Mouse (Mus musculus) kidney, adult 2 months (tissue): ENCODE measurements around the gene 2900011O08Rik. TPM values are rescaled to one million over a fixed set of nuclear protein-coding genes. Genes with fewer than 3 reads are reported as not detected.

Experiments used
- DNase-seq: peaks from one replicate; pipeline ENCODE4 v3.0.0; 2021
- H3K27ac ChIP-seq: fragments of 200-500 bp; 2 replicates; pipeline ENCODE4 v1.5.1; 2012; ENCODE audit warnings: low read depth, low read length, control low read depth, inconsistent platforms; ENCODE audit not compliant: insufficient read depth
- H3K27me3 ChIP-seq: fragments of 200-500 bp; replicated peaks from 2 replicates; pipeline ENCODE4 v1.6.1; 2012; ENCODE audit warnings: mild to moderate bottlenecking, moderate library complexity, low read length, inconsistent platforms; ENCODE audit not compliant: control insufficient read depth, insufficient read depth
- H3K36me3 ChIP-seq: fragments of 200-500 bp; 2 replicates; pipeline ENCODE4 v1.6.1; 2012; ENCODE audit warnings: mild to moderate bottlenecking, moderate library complexity, low read length, inconsistent platforms; ENCODE audit not compliant: control insufficient read depth, insufficient read depth
- H3K4me1 ChIP-seq: fragments of 200-500 bp; 2 replicates; pipeline ENCODE4 v1.6.1; 2011; ENCODE audit warnings: low read length; ENCODE audit not compliant: control insufficient read depth, insufficient read depth
- H3K4me3 ChIP-seq: fragments of 200-500 bp; 2 replicates; pipeline ENCODE4 v1.5.1; 2011; ENCODE audit warnings: mild to moderate bottlenecking, low read depth, low read length, control low read depth; ENCODE audit not compliant: insufficient read depth
- CTCF ChIP-seq: fragments of 200-500 bp; conservative IDR thresholded peaks from 2 replicates; pipeline ENCODE4 v1.5.1; 2011; ENCODE audit warnings: low read depth, mild to moderate bottlenecking, control low read depth, low read length, moderate library complexity, mixed read lengths; ENCODE audit not compliant: insufficient read depth, insufficient read length
- POLR2A ChIP-seq: fragments of 200-500 bp; IDR thresholded peaks from one replicate; pipeline ENCODE4 v1.6.1; 2011; ENCODE audit warnings: low read depth, low read length, control low read depth
- WGBS: fragments of 180-500 bp; shearing (Covaris S2); methylation state at CpG from one replicate; pipeline ENCODE4 v1.1.7; 2018; 5-methylcytosine and 5-hydroxymethylcytosine counted together
- polyA plus RNA-seq: library from polyadenylated mRNA; depleted of rRNA; stranded (reverse); fragments of >200 nt; gene quantifications from 2 replicates; pipeline ENCODE4 v1.2.3, GENCODE M21; 2012

Gene 2900011O08Rik
- polyA plus RNA-seq, 1 experiment, result 0.41 TPM

DNA sequence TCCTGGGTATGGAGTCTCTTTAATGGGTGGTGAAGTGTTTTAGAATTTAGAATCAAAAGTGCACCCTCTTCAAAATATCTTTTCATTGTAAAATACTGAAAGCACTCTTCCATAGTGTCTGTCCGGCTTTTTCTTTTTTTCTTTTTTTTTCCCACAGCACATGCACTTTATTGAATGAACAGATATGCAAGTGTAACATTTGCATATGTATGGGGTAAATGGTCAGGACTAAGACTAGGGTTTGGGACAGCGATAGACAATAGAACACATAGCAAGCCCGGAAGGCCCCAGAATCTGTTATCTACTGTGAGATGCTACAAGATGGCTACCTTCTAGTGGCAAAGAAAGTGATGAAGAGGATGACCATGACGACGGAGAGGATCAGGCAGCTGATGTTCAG is 3.2 kb upstream of the 2900011O08Rik start:
- Histone ChIP-seq H3K27me3 (no peaks in the 10 kb centered on the region), H3K36me3 (no peaks in the 10 kb centered on the region), H3K4me3 (no peak overlapping the region), H3K27ac (no peak overlapping the region), H3K4me1 (no peaks in the 10 kb centered on the region)
- TF ChIP-seq CTCF (no peak), POLR2A (no peak)
- DNase-seq, result no peak
- WGBS, result 91% methylated on average over 5 of the region's 5 CpGs

DNA sequence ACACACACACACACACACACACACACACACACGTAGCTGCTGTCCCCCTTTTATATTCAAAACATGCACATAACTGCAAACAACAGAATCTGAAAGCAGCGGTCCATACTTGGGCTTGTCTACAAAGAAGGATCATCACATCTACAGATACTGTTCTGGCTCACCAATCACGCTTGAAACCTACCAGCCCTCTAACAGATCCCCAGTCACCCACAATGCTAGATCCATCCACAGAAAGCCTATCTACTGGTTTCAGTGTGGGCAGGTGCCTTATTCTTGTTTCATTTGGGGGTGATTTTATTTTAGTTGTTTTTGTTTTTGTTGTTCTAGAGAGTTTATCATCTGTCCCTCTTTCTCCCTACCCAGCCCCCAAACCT is 219 bp upstream of the 2900011O08Rik start:
- TF ChIP-seq CTCF (no peak), POLR2A (no peak)
- DNase-seq, result no peak
- 78% methylated on average over 3 of the region's 3 CpGs for WGBS
- Histone ChIP-seq H3K4me1 (no peaks in the 10 kb centered on the region), H3K36me3 (no peaks in the 10 kb centered on the region), H3K27ac (no peak overlapping the region), H3K27me3 (no peaks in the 10 kb centered on the region), H3K4me3 (no peak overlapping the region)

DNA sequence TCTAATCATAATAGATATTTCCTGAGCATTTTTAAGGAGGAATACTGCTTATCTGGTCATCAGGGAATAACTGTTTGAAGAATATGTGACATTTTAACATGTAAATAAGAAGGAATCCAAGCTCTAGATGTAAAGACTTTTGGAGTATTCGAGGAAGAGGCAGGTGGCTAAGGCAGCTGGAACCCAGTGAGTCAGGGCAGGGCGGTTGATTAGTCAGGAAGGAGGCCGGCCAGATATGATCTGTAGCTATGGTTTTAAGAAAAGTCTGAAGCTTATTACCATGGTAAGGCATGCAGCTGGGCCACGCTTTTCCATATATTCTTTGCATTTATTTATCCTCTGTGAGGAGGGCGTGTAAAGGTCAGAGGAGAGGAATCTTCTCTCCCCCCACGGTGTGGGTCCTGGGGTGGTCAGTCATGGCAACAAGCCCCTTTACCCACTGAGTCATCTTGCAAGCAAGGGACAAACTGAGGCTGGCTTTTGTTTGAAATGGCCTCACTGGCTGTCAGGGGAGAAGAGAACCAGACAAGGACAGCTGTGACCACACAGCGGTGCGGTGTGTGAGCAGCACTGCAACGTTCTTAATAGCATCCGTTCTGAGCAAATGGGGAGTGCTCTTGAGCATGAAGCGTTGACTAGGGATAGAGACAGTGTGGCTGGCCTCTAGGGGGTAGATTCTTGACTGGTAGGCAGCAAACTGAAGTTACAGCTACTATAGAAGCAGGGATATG is 6.3 kb downstream of the 2900011O08Rik start:
- H3K4me3 ChIP-seq, result no peak overlapping the region
- peaks cover 5% of the 10 kb centered on the region; the same call in 1 of the 2 replicates for H3K4me1 ChIP-seq
- H3K27ac ChIP-seq, result no peak overlapping the region
- DNase-seq, result no peak
- whole genome bisulfite sequencing, result 80% methylated on average over 11 of the region's 11 CpGs
- H3K27me3 ChIP-seq, result no peaks in the 10 kb centered on the region
- no peaks in the 10 kb centered on the region for H3K36me3 ChIP-seq
- TF ChIP-seq POLR2A (no peak), CTCF (no peak)

DNA sequence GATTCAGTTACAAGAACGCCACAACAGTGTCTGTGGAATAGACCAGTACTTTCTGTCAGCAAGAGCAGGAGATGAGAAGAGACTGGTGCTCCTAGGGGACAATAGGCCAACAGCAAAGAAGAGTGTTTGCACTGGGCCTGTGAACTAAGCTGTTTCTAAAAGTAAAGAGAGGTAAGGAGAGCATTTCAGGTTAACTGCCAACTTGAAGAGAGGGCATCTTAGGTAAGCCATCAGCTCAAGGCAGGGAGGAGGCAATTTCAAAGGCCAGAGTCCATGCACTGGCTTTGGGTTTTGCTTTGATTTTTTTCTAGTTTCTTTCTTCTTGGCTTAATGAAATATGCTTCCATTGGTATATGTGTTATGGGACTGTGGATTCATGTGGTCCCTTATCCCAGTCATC is 7.7 kb downstream of the 2900011O08Rik start:
- no peaks in the 10 kb centered on the region for H3K36me3 ChIP-seq
- no peak overlapping the region for H3K4me3 ChIP-seq
- peak; percentile 78 for DNase-seq
- peaks cover 5% of the 10 kb centered on the region; the same call in 1 of the 2 replicates for H3K4me1 ChIP-seq
- no peaks in the 10 kb centered on the region for H3K27me3 ChIP-seq
- 64% methylated on average over 1 of the region's 1 CpGs for WGBS
- TF ChIP-seq CTCF, result no peak
- no peak for TF ChIP-seq POLR2A
- peak overlapping the region; percentile 85 for H3K27ac ChIP-seq

DNA sequence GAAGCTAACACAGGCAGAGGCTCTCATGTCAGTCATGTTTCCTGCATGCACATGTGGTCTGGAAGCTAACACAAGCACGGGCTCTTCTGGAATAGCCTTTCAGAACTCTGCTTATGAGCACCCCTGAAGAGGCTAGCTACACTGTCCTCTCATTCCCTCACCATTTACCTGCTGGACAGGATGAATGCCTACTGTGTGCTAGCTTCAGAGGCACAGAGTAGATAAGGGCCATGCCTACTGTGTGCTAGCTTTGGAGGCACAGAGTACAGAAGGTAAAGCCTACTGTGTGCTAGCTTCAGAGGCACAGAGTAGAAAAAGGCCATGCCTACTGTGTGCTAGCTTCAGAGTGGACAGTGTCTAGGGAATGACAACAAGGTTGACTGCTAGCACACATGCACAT is 8.1 kb downstream of the 2900011O08Rik start:
- DNase-seq, result no peak
- TF ChIP-seq POLR2A (no peak), CTCF (no peak)
- Histone ChIP-seq H3K27ac (peak overlapping the region; percentile 85), H3K27me3 (no peaks in the 10 kb centered on the region), H3K4me3 (no peak overlapping the region), H3K4me1 (peaks cover 5% of the 10 kb centered on the region; the same call in 1 of the 2 replicates), H3K36me3 (no peaks in the 10 kb centered on the region)
- WGBS, result 59% methylated on average over 1 of the region's 1 CpGs

DNA sequence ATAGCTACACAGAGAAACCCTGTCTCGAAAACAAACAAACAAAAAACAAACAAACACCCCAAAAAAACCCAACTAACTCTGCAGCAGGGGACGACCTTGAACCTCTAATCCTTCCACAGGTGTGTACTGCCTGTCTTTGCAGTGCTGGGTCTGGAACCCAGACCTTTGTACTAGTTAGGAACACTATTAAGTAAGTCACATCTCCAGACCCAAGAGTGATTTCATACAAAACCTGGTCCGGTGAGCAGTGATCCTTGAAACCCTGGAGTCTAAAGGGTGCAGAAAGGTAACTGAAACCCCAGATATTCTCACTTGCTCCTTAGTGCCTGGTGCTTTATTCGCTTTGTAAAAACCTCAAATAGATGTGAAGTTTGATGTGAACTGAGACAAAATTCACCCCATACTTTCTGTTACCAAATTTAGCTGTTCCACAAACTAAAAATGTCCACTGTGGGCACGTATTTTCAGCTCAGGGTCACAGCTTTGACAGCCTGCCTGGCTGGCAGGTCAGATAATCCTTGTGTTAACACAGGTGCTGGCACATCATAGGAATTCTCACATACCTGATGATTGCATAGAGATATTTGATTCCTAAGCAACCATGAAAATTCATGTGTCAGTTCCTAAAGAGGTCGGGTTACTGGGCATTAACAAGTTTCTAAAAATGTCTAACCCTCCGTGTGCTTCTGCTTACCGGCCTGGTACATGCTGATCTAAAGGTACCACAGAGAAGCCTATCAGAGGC is 17.2 kb downstream of the 2900011O08Rik start:
- Histone ChIP-seq H3K36me3 (no peaks in the 10 kb centered on the region), H3K4me1 (peaks cover 16% of the 10 kb centered on the region; the same call in 1 of the 2 replicates), H3K4me3 (no peak overlapping the region), H3K27ac (peak overlapping the region; percentile 99), H3K27me3 (no peaks in the 10 kb centered on the region)
- DNase-seq, result peak; percentile 89
- TF ChIP-seq POLR2A (no peak), CTCF (no peak)
- WGBS, result 30% methylated on average over 8 of the region's 8 CpGs

DNA sequence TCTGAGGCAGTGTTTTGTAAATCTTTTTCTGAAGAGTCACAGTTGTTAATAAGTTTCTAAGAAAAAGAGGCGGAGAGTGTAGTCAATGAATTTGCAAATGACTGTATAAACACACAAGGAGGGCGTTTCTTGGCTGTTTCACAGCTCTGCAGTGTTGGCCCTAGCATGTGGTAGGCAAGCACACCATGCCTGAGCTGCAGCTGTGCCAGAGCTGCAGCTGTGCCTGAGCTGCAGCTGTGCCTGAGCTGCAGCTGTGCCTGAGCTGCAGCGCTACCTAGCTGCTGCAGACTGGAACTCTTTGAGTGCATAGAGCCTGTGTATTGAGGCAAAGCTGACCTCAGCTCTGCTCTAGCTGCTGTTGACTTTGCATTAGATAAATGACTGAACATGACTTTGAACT is 17.8 kb downstream of the 2900011O08Rik start:
- Histone ChIP-seq H3K27me3 (no peaks in the 10 kb centered on the region), H3K4me3 (0 out of 2 replicates have a peak overlapping the region, but pooled peaks have one; percentile 21), H3K36me3 (no peaks in the 10 kb centered on the region), H3K27ac (peak overlapping the region; percentile 99), H3K4me1 (peaks cover 21% of the 10 kb centered on the region; the same call in 1 of the 2 replicates)
- peak; percentile 91 for DNase-seq
- 14% methylated on average over 3 of the region's 3 CpGs for WGBS
- peak; percentile 53 for TF ChIP-seq CTCF
- TF ChIP-seq POLR2A, result no peak
